Mouse (Mus musculus) cerebellum, adult 2 months (tissue): Measurements from ENCODE around the gene Asb16. TPM values are rescaled to one million over a fixed set of nuclear protein-coding genes. Genes with fewer than 3 reads are reported as not detected.

Experiments
- DNase-seq, 2 experiments: peaks; one replicate each; pipeline ENCODE4 v3.0.0; 2021
- H3K27ac ChIP-seq: fragments of 200-500 bp; 2 replicates; pipeline ENCODE4 v1.5.1; 2012; ENCODE audit warnings: low read length, control low read depth, inconsistent platforms; ENCODE audit not compliant: insufficient read depth
- H3K27me3 ChIP-seq: fragments of 200-500 bp; 2 replicates; pipeline ENCODE4 v1.6.1; 2012; ENCODE audit warnings: inconsistent platforms, mild to moderate bottlenecking, low read length, moderate library complexity; ENCODE audit not compliant: control insufficient read depth, insufficient read depth
- H3K4me1 ChIP-seq: fragments of 200-500 bp; 2 replicates; pipeline ENCODE4 v1.6.1; 2011; ENCODE audit warnings: low read length; ENCODE audit not compliant: control insufficient read depth, insufficient read depth
- H3K4me3 ChIP-seq: fragments of 200-500 bp; replicated peaks from 2 replicates; pipeline ENCODE3; 2011; ENCODE audit warnings: mild to moderate bottlenecking, low read depth, low read length, control low read depth; ENCODE audit not compliant: insufficient read depth
- CTCF ChIP-seq: fragments of 200-500 bp; IDR thresholded peaks from 2 replicates; pipeline ENCODE4 v1.5.1; 2011; ENCODE audit warnings: low read depth, mild to moderate bottlenecking, control low read depth, low read length, moderate library complexity, borderline replicate concordance; ENCODE audit not compliant: insufficient read depth
- POLR2A ChIP-seq: fragments of 200-500 bp; IDR thresholded peaks from 2 replicates; pipeline ENCODE4 v1.6.1; 2011; ENCODE audit warnings: low read length, control low read depth, borderline replicate concordance; ENCODE audit not compliant: insufficient read depth
- WGBS: fragments of 180-500 bp; shearing (Covaris S2); methylation state at CpG from one replicate; pipeline ENCODE4 v1.1.7; 2018; 5-methylcytosine and 5-hydroxymethylcytosine counted together
- polyA plus RNA-seq: library from polyadenylated mRNA; depleted of rRNA; stranded (reverse); fragments of >200 nt; gene quantifications from 2 replicates; pipeline ENCODE4 v1.2.3, GENCODE M21; 2012

The Asb16 gene
- polyA plus RNA-seq, 1 experiment: 4.0 TPM

- Histone ChIP-seq H3K27me3 (no peaks in the 10 kb centered on the region), H3K27ac (peak overlapping the region; percentile 99), H3K4me3 (peak overlapping the region; percentile 67), H3K4me1 (no peaks in the 10 kb centered on the region; the same call in 1 of the 2 replicates)
- no peak for TF ChIP-seq POLR2A
- no peak; the same call in 1 of the 2 replicates for TF ChIP-seq CTCF
- DNase-seq: peak; percentile 71 to 78
- WGBS: 1% methylated on average over 61 of the region's 87 CpGs
Measured at GRCm38 (mm10) chr11:102317298-102317900, 48.9 kb downstream of the Asb16 start.

GRCm38 (mm10) chr11:102317901-102318575 lies 49.5 kb downstream of the Asb16 start:
- peak; percentile 76 to 81 for DNase-seq
- peak overlapping the region; percentile 100 for H3K27ac ChIP-seq
- no peak for TF ChIP-seq POLR2A
- TF ChIP-seq CTCF: no peak
- 1% methylated on average over 71 of the region's 77 CpGs for WGBS
- peak overlapping the region; percentile 67 for H3K4me3 ChIP-seq
- no peaks in the 10 kb centered on the region; the same call in 1 of the 2 replicates for H3K4me1 ChIP-seq
- H3K27me3 ChIP-seq: no peaks in the 10 kb centered on the region

GRCm38 (mm10) chr11:102318576-102319409 lies 50.2 kb downstream of the Asb16 start:
- 0 out of 2 replicates have a peak, but pooled peaks have one; percentile 19 for TF ChIP-seq POLR2A
- no peak for TF ChIP-seq CTCF
- H3K4me3 ChIP-seq: peak overlapping the region; percentile 67
- peak in 1 of 2 experiments; percentile 65 for DNase-seq
- WGBS: under 1% methylated on average over 84 of the region's 84 CpGs
- no peaks in the 10 kb centered on the region for H3K27me3 ChIP-seq
- H3K4me1 ChIP-seq: no peaks in the 10 kb centered on the region; the same call in 1 of the 2 replicates
- peak overlapping the region; percentile 100 for H3K27ac ChIP-seq

GRCm38 (mm10) chr11:102319410-102319792 lies 50.9 kb downstream of the Asb16 start, which contains the start of gene Ubtf:
Gene Ubtf, minus strand, starts transcription at chr11:102319742.
- no peaks in the 10 kb centered on the region for H3K27me3 ChIP-seq
- no peaks in the 10 kb centered on the region; the same call in 1 of the 2 replicates for H3K4me1 ChIP-seq
- TF ChIP-seq POLR2A (peak; percentile 78; the same call in 1 of the 2 replicates), CTCF (no peak)
- peak within 1 kb of the TSS; percentile 67 for H3K4me3 ChIP-seq
- DNase-seq: peak; percentile 93 to 96
- WGBS: under 1% methylated on average over 25 of the region's 25 CpGs
- peak within 1 kb of the TSS; percentile 100 for H3K27ac ChIP-seq

DNA sequence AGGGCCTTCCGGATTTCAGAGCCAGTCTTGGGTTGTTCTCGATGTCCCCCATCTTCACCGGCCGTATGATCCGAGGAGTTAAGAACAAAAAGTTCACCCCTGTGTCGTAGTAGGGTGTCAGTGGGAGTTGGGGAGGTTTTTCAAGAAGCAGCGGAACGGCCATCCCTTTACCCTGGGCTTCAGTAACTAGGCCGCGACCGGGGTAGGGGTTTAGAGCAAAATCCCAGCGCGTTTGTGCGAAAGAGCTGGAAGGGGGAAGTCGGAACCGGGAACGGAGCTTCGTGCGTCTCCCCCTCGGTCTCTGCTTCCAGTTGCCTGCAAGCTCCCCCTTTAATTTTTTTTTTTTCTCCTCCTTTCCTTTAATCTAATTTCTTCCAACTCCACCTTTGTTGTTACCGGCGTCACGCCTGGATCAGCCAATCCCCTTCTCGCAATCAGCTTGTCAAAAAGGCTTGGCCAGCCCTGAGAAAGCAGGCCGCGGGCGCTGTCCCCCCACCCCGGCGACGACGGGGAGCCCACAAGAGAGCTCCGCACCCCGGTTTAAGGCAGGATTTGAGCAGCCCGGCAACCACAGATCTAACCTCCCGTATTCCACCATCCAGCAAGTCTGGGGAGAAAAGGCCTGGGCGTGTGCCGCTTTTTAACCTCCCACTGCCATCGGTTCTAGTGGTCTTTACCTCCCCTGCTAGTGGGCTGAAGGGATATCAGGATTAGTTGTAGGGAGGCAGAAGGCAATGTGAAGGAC lies 51.6 kb downstream of the Asb16 start:
- peak overlapping the region; percentile 97 for H3K27ac ChIP-seq
- H3K4me1 ChIP-seq: no peaks in the 10 kb centered on the region; the same call in 1 of the 2 replicates
- H3K27me3 ChIP-seq: no peaks in the 10 kb centered on the region
- peak; percentile 92 to 97 for DNase-seq
- no peak for TF ChIP-seq CTCF
- TF ChIP-seq POLR2A: peak; percentile 90
- 1% methylated on average over 38 of the region's 38 CpGs for WGBS
- peak overlapping the region; percentile 67 for H3K4me3 ChIP-seq

DNA sequence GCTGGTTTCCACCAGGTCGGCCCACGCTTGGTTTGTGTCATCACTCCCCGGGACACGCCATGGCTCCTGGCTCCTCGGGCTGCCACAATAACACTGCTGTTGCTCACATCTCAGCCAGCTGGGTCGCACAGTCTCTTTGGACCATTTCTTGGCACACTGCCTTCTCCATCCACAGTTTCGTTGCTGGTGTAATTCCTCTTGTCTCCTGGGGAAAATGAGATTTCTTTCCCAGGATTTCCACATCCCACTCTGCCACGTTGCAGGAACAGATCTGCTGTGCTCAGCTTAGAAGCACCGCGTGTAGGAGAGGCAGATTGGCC lies 52.1 kb downstream of the Asb16 start:
- no peaks in the 10 kb centered on the region for H3K27me3 ChIP-seq
- H3K27ac ChIP-seq: peak overlapping the region; percentile 97
- H3K4me3 ChIP-seq: peak overlapping the region; percentile 67
- WGBS: under 1% methylated on average over 10 of the region's 10 CpGs
- no peak for TF ChIP-seq CTCF
- DNase-seq: peak in 1 of 2 experiments; percentile 82
- H3K4me1 ChIP-seq: no peaks in the 10 kb centered on the region; the same call in 1 of the 2 replicates

DNA sequence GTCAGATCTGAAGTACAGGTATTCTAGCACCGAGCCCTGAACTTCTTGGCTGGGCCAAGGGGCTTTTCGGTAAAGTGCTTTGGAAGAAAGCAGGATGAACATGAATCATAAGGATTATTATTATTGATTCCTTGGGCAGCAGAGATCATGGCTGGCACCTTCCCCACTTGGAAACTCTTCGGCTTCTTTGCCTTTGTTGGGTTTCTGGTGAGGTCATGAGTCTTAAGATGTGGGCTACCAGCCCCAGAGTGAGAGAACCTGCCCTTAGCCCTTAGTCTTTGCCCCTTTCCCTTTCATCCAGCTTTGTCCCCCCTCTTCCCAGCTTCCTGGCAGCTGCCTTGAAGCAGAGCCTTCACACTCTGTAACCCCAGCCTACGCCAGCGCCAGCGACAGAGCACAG lies 53.4 kb downstream of the Asb16 start:
- TF ChIP-seq POLR2A (no peak), CTCF (no peak)
- no peak overlapping the region for H3K4me3 ChIP-seq

More for the DNA sequence above, 53.4 kb downstream of the Asb16 start:
- no peaks in the 10 kb centered on the region for H3K27me3 ChIP-seq
- no peaks in the 10 kb centered on the region; the same call in 1 of the 2 replicates for H3K4me1 ChIP-seq
- no peak for DNase-seq
- 85% methylated on average over 6 of the region's 6 CpGs for WGBS
- H3K27ac ChIP-seq: no peak overlapping the region
